Mouse (Mus musculus) G1E (cell line): ENCODE data around the gene Fstl1.

Experiments
- CTCF ChIP-seq: IDR thresholded peaks from 2 replicates; pipeline ENCODE4 v1.5.1; 2012; ENCODE audit warnings: low read depth, low read length, inconsistent platforms, mixed read lengths
- GATA1 ChIP-seq: IDR thresholded peaks from 2 replicates; pipeline ENCODE4 v1.6.1; 2012; ENCODE audit warnings: borderline replicate concordance, low read length, inconsistent platforms, mixed read lengths
- GATA2 ChIP-seq: IDR thresholded peaks from 2 replicates; pipeline ENCODE4 v1.6.1; 2012; ENCODE audit warnings: low read depth, low read length, inconsistent platforms, borderline replicate concordance
- POLR2AphosphoS5 ChIP-seq: IDR thresholded peaks from 2 replicates; pipeline ENCODE4 v1.6.1; 2012; ENCODE audit warnings: low read depth, low read length, inconsistent platforms; ENCODE audit not compliant: insufficient replicate concordance
- TAL1 ChIP-seq: conservative IDR thresholded peaks from 2 replicates; pipeline ENCODE4 v1.6.1; 2012; ENCODE audit warnings: low read depth, low read length, inconsistent platforms, mixed read lengths

DNA sequence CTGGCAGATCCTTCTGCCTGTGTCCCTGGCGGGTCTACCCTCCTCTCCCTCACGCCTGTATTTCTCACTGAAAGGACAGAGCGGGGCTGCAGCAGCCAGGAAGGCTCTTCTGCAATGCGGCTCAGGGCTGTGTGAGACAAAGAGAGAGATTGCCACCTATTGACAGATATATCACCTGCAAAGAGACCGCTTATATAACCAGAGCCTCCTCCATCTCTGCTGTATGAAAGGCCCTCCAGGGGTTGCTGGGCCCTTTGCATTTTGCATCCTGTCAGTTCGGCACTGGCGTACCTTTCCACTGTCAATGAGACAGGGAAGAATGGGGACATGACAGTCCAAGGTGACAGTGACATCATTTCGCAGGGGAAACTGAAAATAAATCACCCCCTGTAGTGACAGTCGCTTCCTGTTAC lies 35.8 kb downstream of the Fstl1 start:
- no peak for TF ChIP-seq CTCF
- no peak for TF ChIP-seq GATA1
- TF ChIP-seq TAL1 = no peak
- no peak for TF ChIP-seq POLR2AphosphoS5
- TF ChIP-seq GATA2 = no peak
